Comparison of ENCODE assay signal across 30 mouse cellular contexts in genomic region chr14:52097191-52097590, GRCm38 (mm10). TPM values are rescaled to one million over a fixed set of nuclear protein-coding genes. Genes with fewer than 3 reads are reported as not detected.
"Had no signal": no experiment of that assay in that cellular context is flagged by ENCODE, and none has a peak within 500 bp of the region (broad histone marks: within the 10 kb centered on the region; RNA-seq: fewer than 3 reads in every experiment).

No protein-coding gene starts in this region.

RNA-seq across cellular contexts. Expression of gene Rpgrip1, which starts 13.3 kb away (rescaled TPM):
- total RNA-seq: gastrocnemius, adult 2 months; gastrocnemius, adult 8-10 months; gastrocnemius, postnatal 25 days; gastrocnemius, postnatal 36 days had no signal
- polyA plus RNA-seq: erythroblast, embryonic 14.5 days had no signal

RNA-seq across cellular contexts. Expression of gene Olfr221, which starts 54.9 kb away (rescaled TPM):
- total RNA-seq: common myeloid progenitor, adult 5-6 weeks; forebrain, postnatal 0 days; gastrocnemius, adult 18-20 months; gastrocnemius, adult 2 months; gastrocnemius, adult 8-10 months; gastrocnemius, postnatal 10 days; gastrocnemius, postnatal 14 days; gastrocnemius, postnatal 25 days; gastrocnemius, postnatal 36 days; gastrocnemius, postnatal 4 days; granulocyte monocyte progenitor cell, adult 5-6 weeks; heart, adult 18-20 months; heart, adult 2 months; heart, adult 8-10 months had no signal
- polyA plus RNA-seq: cortical plate, adult 2 months; embryonic facial prominence, embryonic 10.5 days; embryonic facial prominence, embryonic 11.5 days; embryonic facial prominence, embryonic 12.5 days; embryonic facial prominence, embryonic 13.5 days; embryonic facial prominence, embryonic 14.5 days; erythroblast, embryonic 14.5 days; forebrain, embryonic 10.5 days; forebrain, embryonic 11.5 days; forebrain, embryonic 12.5 days; forebrain, embryonic 13.5 days; forebrain, embryonic 14.5 days; forebrain, embryonic 15.5 days; forebrain, embryonic 16.5 days; forebrain, postnatal 0 days; gonadal fat pad, adult 2 months; heart, adult 2 months; heart, embryonic 10.5 days had no signal
